Mouse (Mus musculus) lung, adult 18-20 months (tissue): ENCODE measurements at regions not wholly inside any gene's neighbourhood (a gene's known extent, or its start where the extent isn't known, plus 50 kb on each side); places are given as distances from the start of the nearest gene placed in this dataset.

Experiments
- DNase-seq, 2 experiments: peaks; one replicate each; pipeline ENCODE4 v3.0.0; 2022; ENCODE audit warnings: mixed read lengths in 2 of 2

- DNase-seq = no peak
Observed at GRCm38 (mm10) chr2:172613891-172614391, 64.5 kb downstream of the Tfap2c start.

GRCm38 (mm10) chr2:172615148-172615547 lies 65.8 kb downstream of the Tfap2c start:
- no peak for DNase-seq

GRCm38 (mm10) chr2:172615582-172615981 lies 66.2 kb downstream of the Tfap2c start:
- DNase-seq = no peak

- no peak for DNase-seq
Observed at GRCm38 (mm10) chr2:172619168-172619567, 69.8 kb downstream of the Tfap2c start.

- no peak for DNase-seq
Observed at GRCm38 (mm10) chr2:172620001-172620400, 70.6 kb downstream of the Tfap2c start.

- DNase-seq = no peak
Observed at GRCm38 (mm10) chr2:172623707-172624106, 74.3 kb downstream of the Tfap2c start.

GRCm38 (mm10) chr2:172627353-172628306 lies 78.2 kb downstream of the Tfap2c start:
- DNase-seq = no peak

- no peak for DNase-seq
Observed at GRCm38 (mm10) chr2:172630333-172630732, 80.9 kb downstream of the Tfap2c start.

- no peak for DNase-seq
Observed at GRCm38 (mm10) chr2:172642616-172643015, 93.2 kb downstream of the Tfap2c start.

- DNase-seq = peak; percentile 35 to 37
Observed at GRCm38 (mm10) chr2:172643860-172644259, 94.5 kb downstream of the Tfap2c start.

GRCm38 (mm10) chr2:172644451-172644850 lies 95.1 kb downstream of the Tfap2c start:
- no peak for DNase-seq

GRCm38 (mm10) chr2:172648072-172648471 lies 98.7 kb downstream of the Tfap2c start:
- DNase-seq = no peak

- no peak for DNase-seq
Observed at GRCm38 (mm10) chr2:172660479-172660878, 111.1 kb downstream of the Tfap2c start.

- no peak for DNase-seq
Observed at GRCm38 (mm10) chr2:172660916-172661315, 111.5 kb downstream of the Tfap2c start.

GRCm38 (mm10) chr2:172661418-172661980 lies 112.1 kb downstream of the Tfap2c start:
- no peak for DNase-seq

GRCm38 (mm10) chr2:172662165-172662564 lies 112.8 kb downstream of the Tfap2c start:
- no peak for DNase-seq

- DNase-seq = no peak
Observed at GRCm38 (mm10) chr2:172663681-172664080, 114.3 kb downstream of the Tfap2c start.

GRCm38 (mm10) chr2:172673081-172673480 lies 123.7 kb downstream of the Tfap2c start:
- DNase-seq = no peak

- no peak for DNase-seq
Observed at GRCm38 (mm10) chr2:172674641-172675040, 125.2 kb downstream of the Tfap2c start.

- DNase-seq = no peak
Observed at GRCm38 (mm10) chr2:172675081-172675480, 125.7 kb downstream of the Tfap2c start.

- DNase-seq = no peak
Observed at GRCm38 (mm10) chr2:172690196-172690595, 140.8 kb downstream of the Tfap2c start.

GRCm38 (mm10) chr2:172690931-172691651 lies 141.7 kb downstream of the Tfap2c start:
- DNase-seq = no peak

- no peak for DNase-seq
Observed at GRCm38 (mm10) chr2:172698961-172699360, 149.6 kb downstream of the Tfap2c start.
